Mouse (Mus musculus): ENCODE data around the gene Bbc3. TPM values are rescaled to one million over a fixed set of nuclear protein-coding genes. Genes with fewer than 3 reads are reported as not detected.
"Not testable (repeated sequence)": the region's sequence is repeated elsewhere in the genome, so short reads cannot be mapped to it uniquely, and the experiment has no call there.

The Bbc3 gene
- 0.53 and 1.1 TPM in 2 replicates for total RNA-seq (2014; fragmentation: Nextera tagmentation)
- total RNA-seq (2017): 1.3 and 2.2 TPM in 2 replicates

- ATAC-seq (replicated peaks; ENCODE audit: poor library complexity, severe bottlenecking): not testable (repeated sequence)
Measured at GRCm38 (mm10) chr7:16308093-16308492, at the start of gene Bbc3. Gene Bbc3, plus strand, starts transcription at chr7:16308393.

DNA sequence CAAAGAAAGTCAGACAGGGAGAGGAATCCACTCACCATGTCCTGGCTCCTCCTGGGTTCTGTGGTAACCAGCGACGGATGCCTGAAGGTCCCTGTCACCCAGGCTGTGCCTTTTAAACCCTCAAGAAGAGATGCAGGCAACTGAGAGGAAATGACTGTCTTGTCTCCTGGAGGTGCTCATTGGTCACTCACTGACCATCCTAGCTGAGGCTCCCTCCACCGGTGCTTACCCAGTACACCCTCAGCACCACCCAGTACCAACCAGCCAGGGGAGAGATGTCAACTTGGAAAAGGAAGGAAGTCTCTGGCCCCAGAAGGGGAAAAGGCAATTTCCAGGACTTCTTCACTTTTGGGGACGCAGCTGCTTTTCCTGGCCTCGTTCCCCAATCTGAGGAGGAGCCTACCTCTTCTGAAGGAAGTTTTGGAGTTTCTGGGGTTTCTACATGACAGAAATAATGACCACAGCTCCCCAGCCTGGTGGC is 49.0 kb upstream of the Bbc3 start, which contains the start of gene C5ar1:
Gene C5ar1 (minus strand): TSS at position 431 of the 481 bp plus-strand sequence.
- ATAC-seq (replicated peaks; ENCODE audit: poor library complexity, severe bottlenecking): peak; percentile 18

DNA sequence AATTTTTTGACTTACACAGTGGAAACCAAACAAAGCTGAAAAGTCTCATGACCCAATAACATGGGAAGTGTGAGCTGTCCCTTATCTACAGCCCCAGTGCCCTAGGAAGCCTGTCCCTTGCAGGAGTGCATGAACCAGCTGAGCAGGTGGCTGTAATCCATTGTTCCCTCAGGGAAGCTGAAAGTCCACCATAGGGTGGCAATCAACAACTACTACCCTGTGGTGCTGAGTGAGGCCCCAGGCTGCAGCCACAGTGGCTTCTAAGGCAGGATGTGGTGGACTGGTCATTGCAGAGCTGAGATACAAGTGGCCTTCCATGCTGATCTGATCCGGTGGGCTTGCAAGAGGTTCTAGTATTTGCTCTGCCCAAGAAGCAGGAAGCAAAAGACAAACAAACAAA is 47.1 kb upstream of the Bbc3 start:
- ATAC-seq (replicated peaks; ENCODE audit: poor library complexity, severe bottlenecking): no peak

GRCm38 (mm10) chr7:16263015-16263787 is 45.0 kb upstream of the Bbc3 start:
- ATAC-seq (replicated peaks; ENCODE audit: poor library complexity, severe bottlenecking): peak; percentile 43

DNA sequence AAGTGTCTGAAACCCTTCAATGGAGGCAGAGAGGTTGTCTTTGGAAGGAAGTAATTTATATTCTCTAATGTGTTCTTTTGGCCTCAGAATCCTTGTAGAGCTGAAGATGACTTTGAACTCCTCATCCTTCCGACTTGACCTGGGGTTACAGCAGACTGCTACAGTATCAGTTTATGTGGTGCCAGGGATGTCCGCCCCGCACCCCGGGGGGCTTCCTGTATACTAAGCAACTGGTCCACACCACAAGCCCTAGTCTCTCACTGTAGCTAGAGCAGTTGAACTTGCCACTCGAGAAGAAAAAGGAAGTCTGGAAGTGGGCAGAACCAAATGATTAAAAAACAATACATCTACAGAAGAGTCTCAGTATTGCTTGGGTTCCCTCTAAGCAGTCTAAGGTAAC is 44.4 kb upstream of the Bbc3 start:
- peak; percentile 26; the same call in 1 of the 2 replicates for ATAC-seq (replicated peaks; ENCODE audit: poor library complexity, severe bottlenecking)

DNA sequence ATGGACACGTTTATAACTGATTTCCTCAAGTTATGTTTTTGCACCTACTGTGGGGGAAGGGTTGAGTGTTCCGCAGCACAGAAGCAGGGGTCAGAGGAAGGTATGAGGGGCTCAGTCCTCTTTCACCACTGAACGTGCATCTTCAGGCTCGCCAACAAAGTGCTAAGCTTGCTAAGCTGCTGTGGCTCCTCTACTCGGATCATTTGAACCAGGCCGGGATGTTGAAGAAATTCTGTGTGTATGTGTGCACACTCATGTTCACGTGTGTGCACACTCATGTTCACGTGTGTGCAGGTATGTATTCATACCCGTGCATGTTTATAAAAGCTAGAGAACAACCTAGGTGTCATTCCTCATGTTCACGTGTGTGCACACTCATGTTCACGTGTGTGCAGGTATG is 42.3 kb upstream of the Bbc3 start:
- ATAC-seq (replicated peaks; ENCODE audit: poor library complexity, severe bottlenecking): no peak

- ATAC-seq (replicated peaks; ENCODE audit: poor library complexity, severe bottlenecking): not testable (repeated sequence)
Measured at GRCm38 (mm10) chr7:16266593-16266992, 41.6 kb upstream of the Bbc3 start.

DNA sequence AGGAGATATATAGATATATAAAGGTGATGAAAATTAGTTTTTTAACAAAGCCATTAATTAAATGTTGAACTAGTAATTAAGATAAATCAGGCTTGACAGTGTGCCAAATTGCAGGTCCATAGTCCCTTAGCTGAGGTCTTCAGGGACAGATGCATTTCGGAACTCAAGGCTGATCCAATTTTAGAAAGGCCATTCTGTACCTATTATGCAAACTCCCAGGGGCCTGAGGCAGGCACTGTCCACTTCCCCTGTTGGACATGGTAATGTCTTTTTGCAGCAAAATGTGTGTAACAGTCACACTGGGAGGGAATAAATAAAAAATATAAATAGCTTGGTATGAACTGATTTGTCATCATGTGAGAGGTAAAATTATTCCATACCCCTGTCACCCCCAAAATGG is 37.1 kb upstream of the Bbc3 start:
- ATAC-seq (replicated peaks; ENCODE audit: poor library complexity, severe bottlenecking): no peak

- peak; percentile 51 for ATAC-seq (replicated peaks; ENCODE audit: poor library complexity, severe bottlenecking)
Measured at GRCm38 (mm10) chr7:16272681-16273080, 35.5 kb upstream of the Bbc3 start.

GRCm38 (mm10) chr7:16273081-16273765 is 35.0 kb upstream of the Bbc3 start, which contains the start of gene Inafm1:
Gene Inafm1, minus strand, starts transcription at chr7:16273617.
- peak; percentile 79 for ATAC-seq (replicated peaks; ENCODE audit: poor library complexity, severe bottlenecking)

DNA sequence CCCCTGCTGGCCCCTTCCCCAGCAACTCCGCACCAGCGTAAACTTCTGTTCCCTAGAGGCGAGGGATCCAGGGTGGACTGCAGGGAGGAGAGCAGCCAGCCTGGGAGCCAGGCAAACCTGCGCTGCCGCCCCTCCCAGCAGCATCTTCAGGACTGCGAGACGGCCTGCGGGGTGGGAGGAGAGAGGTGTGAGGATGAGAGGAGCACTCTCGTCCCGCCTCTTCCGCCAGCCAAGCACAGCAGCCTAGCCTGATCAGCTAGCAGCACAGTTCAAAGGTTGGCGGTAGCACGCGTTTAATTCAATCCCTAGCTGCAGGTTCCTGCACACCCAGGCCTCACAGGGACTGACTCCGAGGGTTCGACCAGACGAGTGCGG is 34.4 kb upstream of the Bbc3 start:
- peak; percentile 43 for ATAC-seq (replicated peaks; ENCODE audit: poor library complexity, severe bottlenecking)

- ATAC-seq (replicated peaks; ENCODE audit: poor library complexity, severe bottlenecking): peak; percentile 17
Measured at GRCm38 (mm10) chr7:16274922-16275890, 33.0 kb upstream of the Bbc3 start.

DNA sequence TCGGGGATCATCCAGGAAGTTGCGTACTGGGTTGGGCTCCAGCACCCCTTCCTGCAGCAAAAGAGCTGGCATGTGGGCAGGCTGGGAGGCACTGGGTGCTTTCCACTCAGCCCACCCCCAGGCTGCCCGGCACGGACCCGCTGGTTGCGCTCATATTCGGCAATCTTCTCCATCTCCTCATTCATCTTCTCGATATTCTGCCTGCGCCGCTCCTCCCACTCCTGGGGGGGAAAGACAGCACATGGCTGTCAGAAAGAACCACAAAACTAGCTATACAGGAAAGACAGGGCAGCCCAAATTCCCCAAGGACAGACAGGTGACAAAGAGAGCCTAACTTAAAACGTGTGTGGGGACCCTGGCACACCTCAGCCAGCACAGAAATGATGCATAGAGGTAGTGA is 27.5 kb upstream of the Bbc3 start:
- ATAC-seq (replicated peaks; ENCODE audit: poor library complexity, severe bottlenecking): no peak

DNA sequence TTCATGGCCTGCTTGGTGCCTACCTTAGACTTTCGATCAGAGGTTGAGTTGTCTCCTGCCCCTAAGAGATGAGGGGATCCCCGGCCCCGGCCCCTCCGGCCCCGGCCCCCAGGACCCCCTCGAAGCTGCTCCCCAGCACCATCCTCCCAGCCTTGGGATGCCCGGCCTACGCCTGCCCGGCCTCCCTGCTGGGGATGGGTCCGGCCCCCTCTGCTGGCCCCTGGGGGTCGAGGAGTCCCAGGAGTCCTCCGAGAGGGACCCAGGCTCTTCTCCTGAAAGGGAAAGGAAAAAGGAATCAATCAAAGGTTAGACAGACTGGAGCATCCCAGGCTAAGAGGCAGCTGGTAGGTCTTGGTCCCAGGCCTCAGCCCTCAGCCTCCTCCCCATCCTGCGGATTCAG is 25.9 kb upstream of the Bbc3 start:
- ATAC-seq (replicated peaks; ENCODE audit: poor library complexity, severe bottlenecking): no peak

GRCm38 (mm10) chr7:16284001-16284400 is 24.2 kb upstream of the Bbc3 start:
- ATAC-seq (replicated peaks; ENCODE audit: poor library complexity, severe bottlenecking): no peak

GRCm38 (mm10) chr7:16284904-16285303 is 23.3 kb upstream of the Bbc3 start:
- no peak for ATAC-seq (replicated peaks; ENCODE audit: poor library complexity, severe bottlenecking)

DNA sequence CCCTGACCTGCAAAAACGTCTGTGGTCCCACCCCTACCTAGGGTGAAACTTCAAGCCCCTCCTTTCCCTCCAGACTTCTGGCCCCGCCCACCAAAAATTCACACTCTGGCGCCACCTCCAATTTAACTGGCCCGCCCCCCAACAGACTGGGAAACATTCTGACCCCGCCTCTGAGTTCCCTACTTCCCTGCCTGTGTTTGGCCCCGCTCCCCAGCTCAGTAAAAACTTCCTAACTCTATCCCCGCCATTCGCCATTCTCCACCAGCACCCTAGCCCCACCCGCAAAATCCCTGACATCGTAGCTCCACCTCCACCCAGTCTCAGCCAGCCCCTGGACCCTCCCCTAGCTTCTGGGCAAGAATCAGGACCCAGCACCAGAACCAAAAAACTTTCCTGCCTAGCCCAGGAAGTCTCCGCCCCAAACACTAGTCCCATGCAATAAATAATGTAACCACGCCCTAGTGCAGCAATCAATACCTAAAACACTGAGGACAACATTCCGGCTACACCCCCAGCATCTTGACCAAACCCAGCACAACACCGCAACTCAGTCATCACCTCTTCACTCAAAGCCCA is 22.7 kb upstream of the Bbc3 start:
- peak; percentile 40 for ATAC-seq (replicated peaks; ENCODE audit: poor library complexity, severe bottlenecking)

DNA sequence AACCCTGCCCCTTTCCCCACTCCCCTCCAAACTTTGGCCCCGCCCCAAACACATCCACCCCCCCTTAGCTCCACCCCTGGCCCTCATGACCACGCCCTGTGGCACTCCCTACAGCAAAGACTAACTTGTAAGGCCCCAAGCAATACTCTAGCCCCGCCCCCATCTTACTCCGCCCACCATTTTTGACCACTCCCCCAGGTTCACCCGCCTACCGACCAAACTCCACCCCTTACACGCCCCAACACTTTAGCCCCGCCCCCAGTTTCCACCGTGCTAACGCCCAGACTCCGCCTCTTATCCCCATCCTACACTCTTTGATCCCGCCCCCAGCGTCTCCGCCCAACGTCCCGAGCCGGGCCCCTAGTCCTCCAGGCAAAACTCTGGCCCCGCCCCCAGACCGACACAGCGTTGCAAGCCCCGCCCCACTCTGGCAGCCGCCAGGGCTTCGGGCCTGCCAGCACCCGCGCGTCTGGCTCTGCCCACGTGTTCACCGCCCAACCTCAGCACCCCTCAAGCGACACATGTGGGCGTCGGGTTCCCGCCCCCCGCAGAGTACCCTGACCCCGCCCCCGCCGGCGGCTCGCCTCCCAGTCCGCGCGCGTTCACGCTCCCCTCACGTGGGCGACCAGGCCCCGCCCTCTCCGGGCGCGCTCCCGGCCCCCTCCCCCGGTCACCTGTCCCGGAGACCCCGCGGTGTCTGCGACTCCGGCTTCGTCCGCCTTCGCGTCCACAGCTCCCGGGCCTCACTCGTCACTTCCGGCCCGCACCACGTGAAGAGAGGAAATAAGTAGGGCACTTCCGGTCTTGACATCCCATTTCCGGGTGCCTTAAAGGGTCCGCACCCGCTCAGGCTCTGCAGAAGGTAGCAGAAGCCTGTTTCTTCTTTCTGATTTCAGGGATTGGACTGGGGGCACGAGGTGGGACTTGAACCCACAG is 21.9 kb upstream of the Bbc3 start, which contains the start of gene Ccdc9:
Gene Ccdc9 (minus strand): TSS at position 770 of the 936 bp plus-strand sequence.
- peak; percentile 77 for ATAC-seq (replicated peaks; ENCODE audit: poor library complexity, severe bottlenecking)

DNA sequence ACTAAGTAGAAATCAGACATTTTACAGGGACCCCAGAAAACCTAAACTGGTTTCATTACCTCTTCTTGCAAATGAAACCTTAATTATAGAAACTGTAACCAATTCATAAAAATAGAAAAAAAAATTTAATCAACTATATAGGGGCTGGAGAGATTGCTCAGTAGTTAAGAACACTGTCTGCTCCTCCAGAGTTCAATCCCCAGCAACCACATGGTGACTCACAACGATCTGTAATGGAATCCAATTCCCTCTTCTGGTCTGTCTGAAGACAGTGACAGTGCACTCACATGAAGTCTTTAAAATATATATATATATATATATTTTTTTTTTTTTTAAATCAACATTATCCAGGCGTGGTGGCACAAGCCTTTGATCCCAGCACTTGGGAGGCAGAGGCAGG is 21.2 kb upstream of the Bbc3 start:
- no peak for ATAC-seq (replicated peaks; ENCODE audit: poor library complexity, severe bottlenecking)
